Mouse (Mus musculus) mature B cell (primary cell): Measurements from ENCODE around the gene Ripor2.

Experiments used
- in situ Hi-C: fragments of 300-500 bp; cut with MboI; formaldehyde crosslinking; loops from 2 replicates; pipeline ENCODE4 v1.14.3; 2019

Gene Ripor2

DNA sequence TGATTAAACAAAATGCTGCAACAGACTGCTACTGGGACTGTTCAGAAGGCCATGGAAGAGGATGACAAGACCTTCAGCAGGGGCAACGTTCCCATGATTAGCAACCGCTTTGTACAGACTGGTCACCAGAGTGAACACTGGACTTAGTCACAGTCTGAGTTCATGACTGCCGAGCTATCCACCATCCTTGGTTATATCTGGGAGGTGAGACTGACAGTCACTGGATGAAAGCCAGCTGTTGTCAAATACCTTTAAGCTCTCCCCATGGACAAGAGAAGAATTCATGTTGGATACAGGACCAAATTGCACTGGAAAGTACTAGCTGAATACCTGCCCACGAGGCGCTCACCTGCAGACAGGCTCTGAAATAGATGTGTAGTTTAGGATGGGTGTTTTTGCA, 2.4 kb downstream of the Ripor2 start:
- in situ Hi-C loops, result no loop called here

DNA sequence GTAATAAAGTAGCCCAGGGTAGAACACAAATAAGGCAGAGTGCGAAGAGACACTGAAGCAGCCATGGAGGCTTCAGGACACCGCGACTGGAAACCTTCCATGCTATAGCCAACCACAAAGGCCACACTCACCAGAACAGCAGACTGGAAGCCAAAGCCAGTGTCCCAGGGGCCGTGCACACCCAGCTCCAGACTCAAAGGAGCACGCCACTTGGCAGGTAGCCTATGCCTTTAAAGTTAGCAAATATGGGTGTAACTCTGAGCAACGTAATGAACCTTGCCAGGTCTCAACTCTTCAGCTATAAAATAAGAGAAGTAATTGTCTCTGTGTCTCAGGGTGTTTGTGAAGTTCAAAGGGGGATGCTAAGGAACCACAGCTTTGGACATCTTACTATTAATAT, 2.9 kb downstream of the Ripor2 start:
- in situ Hi-C loops, result no loop called here

DNA sequence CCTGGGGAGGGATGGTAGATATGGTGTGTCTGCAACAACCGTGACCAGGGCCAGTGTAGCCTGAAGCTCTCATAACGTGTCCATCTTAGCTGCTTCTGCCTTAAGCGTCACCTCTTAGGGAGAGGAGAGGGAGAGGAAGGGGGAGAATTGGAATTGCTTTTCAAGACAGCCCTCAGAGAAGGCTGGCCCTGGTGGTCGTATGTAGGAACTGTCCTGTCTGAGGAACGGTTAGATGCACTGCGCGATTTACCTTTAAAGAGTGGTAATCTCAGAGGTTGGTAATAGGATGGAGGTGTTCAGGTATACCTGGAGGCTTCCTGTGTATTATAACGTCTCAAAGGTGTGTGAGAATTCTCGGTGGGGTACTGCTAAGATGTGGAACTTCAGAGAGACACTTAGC, 3.4 kb downstream of the Ripor2 start:
- in situ Hi-C loops, result no loop called here

DNA sequence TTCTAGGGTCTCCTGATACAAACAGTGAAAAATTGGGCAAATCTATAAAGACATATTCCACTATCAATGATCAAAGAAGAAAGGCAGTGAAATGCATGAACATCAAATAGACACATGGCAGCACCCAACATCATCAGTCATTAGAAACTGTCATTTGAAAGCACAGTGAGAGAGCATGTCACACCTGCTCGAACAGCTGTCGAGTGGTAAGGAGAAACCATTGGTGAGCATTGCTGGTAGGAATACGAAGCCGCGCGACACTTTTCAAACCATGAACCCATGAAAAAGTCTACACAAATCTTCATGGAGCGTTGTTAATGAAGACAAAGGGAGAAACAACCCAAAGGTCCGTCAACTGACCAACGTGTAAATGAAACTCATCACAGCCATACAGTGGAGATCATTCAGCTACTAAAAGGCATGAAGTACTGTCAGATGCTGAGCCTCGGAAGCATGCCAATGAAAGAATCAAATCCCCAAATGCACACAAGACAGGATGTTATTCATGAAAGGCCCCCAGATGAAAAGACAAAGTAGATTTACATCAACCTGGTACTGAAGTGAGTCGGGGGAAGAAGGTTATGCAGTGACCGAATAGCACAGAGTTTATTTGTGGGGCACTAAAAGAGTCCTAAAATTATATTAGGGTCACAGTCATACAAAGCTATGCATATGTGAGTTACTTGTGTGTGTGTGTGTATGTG, 5.4 kb downstream of the Ripor2 start:
- in situ Hi-C loops, result no loop called here

DNA sequence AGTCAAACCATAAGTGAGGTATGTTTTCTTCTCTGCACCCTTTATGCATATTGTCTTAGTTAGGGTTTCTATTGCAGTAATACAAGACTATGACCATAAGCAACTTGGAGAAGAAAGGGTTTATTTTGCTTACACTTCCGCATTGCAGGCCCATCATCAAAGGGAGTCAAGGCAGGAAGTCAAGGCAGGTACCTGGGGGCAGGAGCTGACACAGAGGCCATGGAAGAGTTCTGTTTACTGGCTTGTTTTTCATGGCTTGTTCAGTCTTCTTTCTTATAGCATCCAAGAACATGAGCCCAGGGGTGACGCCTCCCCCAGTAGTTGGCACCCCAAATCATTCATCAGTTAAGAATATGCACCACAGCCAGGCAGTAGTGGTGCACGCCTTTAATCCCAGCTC, 6.6 kb downstream of the Ripor2 start:
- in situ Hi-C loops, result no loop called here

DNA sequence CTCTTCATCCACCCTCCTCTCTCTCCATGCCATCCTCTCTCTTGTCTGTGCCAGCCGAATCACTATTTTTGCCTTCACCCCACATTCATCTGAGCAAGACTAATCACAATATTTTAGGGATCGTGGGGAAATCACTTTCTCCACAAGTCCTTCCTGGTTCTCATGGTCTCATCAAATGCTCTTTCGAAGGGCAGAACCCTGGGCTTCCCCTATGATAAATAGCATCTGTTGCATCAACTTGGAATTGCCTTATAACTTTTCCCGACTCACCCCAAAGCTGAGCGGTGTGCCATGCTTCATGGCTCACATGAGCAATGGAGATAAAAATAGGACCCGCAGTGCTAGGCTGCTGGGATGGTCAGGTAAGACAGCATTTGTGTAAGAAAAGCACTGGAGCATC, 9.7 kb downstream of the Ripor2 start:
- in situ Hi-C loops, result no loop called here

DNA sequence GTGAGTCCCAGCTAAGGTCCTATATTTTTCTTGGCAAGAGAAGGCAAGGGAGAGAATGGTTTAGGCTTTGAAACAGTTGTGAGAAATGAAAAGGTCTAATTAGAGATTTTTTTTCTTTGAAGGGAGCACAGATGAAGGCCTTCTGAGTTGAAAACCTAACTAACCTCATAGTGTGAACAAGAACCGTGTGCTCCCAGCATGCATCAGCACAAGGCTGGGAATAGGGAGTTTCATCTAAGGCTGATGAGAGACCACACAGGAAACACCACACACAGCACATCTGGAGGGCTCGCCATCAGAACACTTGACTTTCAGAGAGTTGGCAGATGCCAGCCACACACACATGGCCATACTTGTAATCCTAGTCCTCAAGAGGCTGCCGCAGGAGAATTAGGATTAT, 12.3 kb downstream of the Ripor2 start:
- in situ Hi-C loops, result no loop called here

DNA sequence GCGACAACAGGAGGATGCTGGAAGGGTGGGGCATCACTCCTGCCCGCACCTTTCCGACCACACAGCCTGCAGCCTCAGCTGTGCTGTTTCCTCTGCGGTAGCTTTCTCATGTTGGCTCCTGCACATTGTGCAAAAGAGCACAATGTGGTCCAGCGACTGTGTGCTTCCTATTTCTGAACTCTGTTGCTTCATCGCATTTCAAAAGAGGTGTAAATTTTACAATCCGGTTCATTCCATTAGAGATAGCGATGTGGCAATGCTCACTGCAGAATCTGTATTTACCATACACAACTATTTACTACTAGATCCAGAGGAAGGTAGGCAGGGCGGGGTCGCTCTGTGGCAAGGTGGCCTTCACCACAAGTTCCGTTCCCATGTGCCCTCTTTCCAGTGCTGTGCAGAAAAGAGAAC, 17.6 kb downstream of the Ripor2 start:
- in situ Hi-C loops, result no loop called here

DNA sequence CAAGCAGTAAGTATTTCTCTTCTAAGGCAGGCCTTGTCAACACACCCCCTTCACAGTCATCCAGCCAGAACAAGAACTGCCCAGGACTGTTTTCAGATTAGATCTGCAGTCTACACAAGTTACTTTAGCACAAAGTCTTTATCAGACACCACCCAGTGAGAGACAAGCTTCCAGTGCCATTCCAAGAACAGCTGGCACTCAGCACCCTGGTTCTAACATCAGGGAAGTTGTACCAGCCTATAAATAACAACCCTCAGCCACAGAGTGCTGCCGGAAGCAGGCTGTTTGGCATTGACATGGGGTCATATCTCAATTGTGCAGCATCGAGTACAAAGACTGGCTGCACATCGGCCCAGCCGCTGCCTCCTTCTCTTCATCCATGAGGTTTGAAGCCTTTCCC, 21.0 kb downstream of the Ripor2 start:
- in situ Hi-C loops, result no loop called here

DNA sequence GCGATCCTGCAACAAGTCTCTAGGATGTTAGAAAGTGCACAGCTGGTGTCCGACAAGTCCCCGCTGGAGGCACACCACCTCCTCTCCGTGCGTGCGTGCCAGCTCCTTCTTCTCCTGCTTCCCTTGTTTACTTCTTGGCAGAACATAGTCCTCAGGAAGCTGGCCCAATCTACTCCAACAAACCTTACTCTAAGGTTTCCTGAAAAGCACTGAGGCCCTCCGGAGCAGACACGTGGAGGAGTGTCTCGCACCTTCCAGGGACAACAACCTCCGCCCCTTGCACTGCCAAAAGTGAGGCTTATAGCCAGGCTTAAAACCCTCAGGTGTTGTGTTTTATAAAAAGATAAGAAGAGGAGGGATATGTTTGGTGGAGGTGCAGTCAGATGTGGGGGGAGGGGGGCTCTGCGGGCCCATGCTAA, 21.6 kb downstream of the Ripor2 start:
- in situ Hi-C loops, result no loop called here

DNA sequence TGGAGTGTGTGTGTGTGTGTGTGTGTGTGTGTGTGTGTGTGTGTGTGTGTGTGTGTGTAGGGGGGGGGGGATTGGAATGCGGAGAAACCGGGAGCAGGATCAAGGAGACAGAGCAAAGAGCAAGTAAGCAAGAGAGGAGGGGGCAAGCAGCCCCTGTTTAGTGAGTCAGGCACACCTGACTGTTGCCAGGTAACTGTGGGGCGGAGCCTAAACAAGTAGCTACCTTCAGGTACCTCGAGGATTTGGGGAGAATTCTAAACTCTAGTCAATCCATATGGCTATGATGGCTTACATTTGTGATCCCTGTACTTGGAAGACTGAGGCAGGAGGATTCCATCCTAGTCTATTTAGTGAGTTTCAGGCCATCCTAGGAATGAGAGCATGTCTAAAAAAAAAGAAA, 22.1 kb downstream of the Ripor2 start:
- in situ Hi-C loops, result no loop called here

DNA sequence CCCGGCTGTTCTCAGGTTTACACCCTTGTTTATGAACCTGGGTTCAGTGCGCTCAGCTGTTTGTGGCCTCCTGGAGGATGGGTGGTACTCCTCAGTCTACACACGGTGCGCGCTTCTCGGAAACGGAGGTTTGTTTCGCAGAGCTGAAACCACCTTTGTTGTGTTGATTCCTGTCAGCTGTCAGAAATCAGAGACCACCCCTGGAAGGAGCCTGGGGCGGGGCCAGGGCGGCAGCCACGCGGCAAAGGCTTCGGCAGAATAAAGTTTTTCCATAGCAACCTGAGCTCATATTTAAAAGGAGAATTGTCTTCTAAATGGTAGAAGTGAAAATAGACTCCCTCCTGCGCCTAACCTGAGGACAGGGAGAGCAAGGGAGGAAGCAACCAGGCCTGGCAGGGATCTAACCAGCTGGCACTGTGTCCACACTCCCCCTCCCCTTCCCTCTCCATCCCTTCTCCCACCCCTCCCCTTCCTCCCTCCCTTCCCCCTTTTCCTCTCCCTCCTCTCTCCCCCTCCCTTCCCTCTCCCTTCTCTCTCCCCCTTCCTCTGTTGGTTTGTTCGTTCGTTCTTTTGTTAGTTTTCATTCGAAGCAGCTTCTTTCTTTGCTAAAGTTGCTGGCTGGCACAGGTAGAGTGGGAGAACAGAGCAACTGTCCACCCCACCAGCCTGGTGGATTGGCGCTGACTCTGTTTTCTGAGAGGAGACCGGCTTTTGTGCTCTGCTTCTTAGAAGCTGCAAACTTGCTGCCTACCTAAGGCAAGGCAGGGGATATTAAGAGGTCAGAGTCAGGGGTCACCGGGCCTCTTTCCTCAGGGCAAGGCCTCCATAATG, 23.0 kb downstream of the Ripor2 start:
- in situ Hi-C loops, result no loop called here

DNA sequence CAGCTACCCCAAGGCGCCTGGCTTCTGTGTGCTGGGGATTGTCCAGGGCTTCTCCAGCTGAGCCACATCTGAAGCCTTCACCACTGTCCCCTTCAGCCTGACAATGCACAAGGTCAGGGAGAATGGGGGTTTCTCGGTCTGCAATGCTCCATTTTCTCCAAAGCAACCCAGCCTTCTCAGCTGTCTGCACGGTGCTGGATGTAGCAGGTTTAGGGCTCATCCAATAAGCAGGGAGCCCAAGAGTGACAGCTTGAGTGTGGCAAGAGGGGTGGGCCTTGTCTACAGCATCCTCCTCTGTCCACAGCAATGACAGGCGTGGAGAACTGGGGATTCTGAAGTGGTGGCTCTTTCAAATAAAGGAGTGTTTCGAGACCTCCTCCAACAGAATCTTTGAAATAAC, 23.8 kb downstream of the Ripor2 start:
- in situ Hi-C loops, result no loop called here

DNA sequence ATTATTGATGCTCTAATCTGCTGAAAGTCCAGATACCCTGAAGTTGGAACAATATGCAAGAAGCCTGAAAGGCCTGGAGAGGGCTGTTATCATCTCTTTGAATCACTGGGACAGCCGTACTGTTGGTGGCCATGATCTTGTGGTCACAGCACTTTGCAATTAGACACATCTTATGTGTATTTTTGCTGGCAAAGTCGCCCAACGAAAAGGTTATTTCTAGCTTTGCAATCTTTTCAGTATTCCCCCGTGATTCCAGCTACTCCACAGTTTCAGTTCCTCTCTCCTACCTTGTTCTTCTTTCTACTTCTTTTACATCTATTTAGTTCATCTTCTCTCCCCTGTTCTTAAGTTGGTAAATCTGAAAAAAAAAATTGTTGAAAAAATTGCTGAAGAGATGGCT, 26.0 kb downstream of the Ripor2 start:
- in situ Hi-C loops, result no loop called here

DNA sequence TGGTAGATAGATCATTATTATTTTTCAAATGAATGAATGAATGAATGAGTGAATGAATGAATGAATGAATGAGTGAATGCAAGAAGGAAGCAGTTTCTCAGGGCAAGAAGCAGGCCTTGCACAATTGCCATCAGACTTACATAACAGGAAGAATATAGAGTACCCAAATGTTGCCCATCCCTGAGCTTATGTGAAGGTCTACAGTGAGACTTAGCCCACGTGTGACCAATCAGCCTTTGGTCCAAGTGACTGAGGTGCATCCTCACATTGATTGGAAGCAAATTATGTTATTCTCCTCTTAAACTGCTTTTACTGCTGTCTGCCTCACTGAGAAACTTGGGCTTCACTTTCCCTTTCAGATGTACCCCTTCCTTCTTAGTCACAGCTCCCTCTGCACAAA, 26.7 kb downstream of the Ripor2 start:
- in situ Hi-C loops, result no loop called here

DNA sequence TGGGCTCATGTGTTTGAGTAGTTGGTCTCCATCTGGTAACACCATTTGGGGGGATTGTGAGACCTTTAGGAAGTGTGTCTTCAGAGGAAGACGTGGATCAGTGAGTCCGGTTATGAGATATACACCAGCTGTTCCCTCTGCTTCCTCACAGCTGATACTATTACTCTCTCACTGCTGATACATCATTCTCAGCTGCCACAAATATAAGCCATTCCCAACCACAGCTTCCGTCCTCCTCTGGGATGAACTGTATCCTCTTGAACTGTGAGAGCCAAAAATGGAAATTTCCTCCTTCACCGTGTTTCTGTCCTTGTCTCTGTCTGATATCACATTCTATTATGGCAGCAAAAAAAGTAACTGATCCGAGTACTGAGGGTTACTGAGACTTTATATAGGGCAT, 28.9 kb downstream of the Ripor2 start:
- in situ Hi-C loops, result no loop called here

DNA sequence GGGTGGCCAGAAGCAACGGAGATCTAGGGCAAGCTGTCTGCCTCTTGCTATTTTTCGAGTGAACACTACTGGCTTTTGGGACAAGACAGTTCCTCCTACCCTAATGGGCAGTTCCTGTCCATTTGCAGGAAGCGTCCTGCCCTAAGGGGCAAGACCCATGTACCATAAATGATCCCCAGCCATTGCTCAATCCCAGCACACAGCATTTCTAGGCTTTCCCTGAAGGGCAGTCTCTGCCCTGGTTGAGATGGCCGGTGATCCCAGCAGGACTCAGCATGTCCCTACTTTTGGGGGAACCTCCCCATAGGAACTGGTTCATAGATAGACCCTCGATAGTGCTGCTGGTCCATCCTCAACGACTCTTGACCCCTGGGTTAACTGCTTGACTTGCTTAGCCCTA, 31.0 kb downstream of the Ripor2 start:
- in situ Hi-C loops, result no loop called here

DNA sequence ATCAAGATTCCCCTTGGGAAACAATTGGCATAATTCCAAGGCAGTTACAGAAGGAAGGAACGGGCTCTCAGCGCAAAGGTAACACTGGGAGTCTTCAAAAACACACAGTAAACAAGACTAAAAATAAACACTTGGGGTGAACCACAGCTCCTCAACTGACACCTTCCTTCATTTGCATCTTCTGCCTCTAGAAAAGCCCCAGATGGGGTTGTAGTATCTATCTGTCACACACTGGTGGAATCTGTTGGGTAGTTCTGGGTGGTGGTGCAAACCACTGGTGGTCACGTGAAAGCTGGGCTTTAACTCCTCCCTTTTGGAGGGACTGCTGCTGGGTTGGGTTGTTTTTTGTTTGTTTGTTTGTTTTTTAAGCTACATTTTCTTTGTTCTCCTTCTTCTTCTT, 31.4 kb downstream of the Ripor2 start:
- in situ Hi-C loops, result no loop called here

DNA sequence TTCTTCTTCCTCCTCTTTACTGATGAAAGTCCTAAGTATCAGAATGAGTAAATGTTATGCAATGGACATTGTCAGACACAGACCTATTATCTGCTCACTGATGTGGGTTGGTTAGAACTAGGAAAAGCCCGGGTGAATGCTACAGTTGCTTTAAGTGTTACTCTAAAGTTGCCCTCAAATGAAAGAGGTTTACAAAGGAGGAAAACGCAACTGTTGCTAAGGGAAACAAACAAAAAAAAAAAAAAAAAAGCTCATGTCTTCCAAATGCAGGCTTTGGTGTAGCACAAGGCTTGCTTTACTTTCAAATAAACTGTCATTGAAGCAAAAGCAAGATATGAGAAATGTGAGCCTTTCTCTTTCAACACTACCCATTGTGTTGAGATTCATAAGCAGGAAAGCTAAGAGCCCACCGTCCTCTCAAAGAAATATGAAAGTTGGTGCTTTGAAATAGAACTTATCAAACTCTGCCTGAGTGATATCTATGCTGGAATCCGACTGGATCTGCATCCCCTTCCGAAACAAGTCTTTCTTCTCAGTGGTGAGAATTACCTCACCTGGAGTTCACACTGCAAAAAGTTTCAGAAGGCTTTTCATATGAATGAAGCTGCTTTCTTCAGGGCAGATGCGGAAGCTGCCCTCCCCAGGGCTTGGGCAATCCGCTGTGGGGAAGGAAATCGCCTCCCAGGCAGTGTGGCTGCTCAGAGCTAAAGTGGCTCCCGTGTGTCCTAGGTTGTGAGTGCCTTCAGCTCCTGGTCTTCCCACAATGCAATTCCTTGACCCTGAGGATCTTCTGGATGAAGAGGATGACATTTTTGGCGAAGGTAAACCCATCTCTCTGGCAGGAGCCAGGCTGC, 32.2 kb downstream of the Ripor2 start:
- in situ Hi-C loops, result no loop called here

DNA sequence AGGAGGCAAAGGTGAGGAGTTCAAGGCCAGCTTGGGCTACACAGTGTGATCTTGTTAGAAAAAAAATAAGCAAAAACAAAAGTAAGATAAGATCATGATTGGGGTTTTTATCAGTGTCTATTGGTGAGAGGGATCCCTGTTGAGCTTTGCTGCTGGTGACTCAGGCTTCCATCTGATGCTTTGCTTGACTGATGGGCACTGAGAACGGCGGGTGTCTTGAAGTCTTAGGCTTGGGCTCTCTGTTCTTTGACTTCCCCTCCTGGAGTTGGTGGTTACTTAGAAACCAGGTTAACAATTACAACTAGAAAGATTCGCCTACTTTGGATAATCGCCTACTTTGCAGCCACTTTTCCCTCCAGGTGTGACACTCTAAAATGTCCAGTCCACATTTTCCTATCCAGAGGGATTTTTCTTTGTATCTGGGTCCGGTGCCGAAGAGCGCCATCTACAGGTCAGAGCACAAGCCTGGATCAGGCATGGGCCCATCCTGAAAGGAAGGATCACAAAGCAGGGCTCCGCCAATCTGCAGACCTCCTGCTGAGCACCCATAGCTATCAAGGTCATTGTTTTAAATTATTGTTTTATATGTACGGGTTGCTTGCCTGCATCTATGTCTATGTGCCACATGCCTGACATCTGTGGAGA, 34.1 kb downstream of the Ripor2 start:
- in situ Hi-C loops, result no loop called here

DNA sequence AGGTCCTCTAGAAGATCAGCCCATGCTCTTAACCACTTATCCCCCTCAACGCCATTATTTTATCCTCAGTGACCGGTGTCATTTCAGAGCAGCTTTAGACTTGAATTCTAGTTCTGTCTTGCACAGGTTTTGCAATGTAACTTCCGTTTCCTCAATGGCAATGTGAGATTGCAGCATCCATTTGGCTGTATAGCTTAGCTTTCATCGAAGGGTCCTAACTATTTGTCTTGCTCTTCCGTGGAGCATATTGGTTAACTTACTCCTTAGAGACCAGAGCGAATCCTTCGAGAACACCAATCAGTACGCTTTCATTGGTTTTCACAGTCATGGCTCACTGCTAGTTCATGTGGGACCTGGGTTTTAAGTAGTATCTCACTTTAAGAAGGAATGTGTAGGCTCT, 34.7 kb downstream of the Ripor2 start:
- in situ Hi-C loops, result no loop called here
